15 mouse cellular contexts compared by ENCODE assay signal in the genomic region with DNA sequence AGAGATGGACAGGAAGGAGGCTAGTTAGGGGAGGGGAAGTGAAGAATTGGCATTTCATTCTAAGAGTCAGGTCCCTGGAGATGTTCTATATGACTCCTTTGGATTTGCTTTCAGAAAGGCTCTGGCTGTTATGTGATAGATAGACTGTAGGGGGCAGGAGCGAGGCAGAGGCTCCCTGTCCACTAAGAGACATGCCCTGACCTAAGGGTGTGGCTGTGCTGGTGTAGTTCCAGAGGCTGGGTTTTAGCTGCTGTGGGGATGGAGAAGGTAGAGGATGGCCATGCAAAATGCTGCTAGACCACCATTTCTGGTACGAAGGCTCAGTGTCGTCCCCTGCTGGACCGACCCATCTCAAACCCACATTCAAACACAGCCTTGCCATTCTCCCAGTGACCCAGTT. TPM values are rescaled to one million over a fixed set of nuclear protein-coding genes. Genes with fewer than 3 reads are reported as not detected.
DNase-seq lines count a peak whose midpoint lies in the region; ATAC-seq and TF ChIP-seq lines count a peak whose summit lies in the region.
"Had no signal": no experiment of that assay in that cellular context is flagged by ENCODE, and none has a peak within 500 bp of the region (broad histone marks: within the 10 kb centered on the region; RNA-seq: fewer than 3 reads in every experiment).

No protein-coding gene starts in this region.

- ATAC-seq in heart, embryonic 12.5 days (ENCODE audit: insufficient number of reproducible peaks, low FRiP score), result no peak
- no peak for ATAC-seq in lung, embryonic 14.5 days (ENCODE audit: insufficient read depth)
- ATAC-seq in megakaryocyte-erythroid progenitor cell, adult 5-6 weeks (replicated peaks; ENCODE audit: low FRiP score, low TSS enrichment, poor library complexity, severe bottlenecking), result peak; percentile 36
- ATAC-seq in kidney, embryonic 16.5 days (ENCODE audit: low FRiP score, low TSS enrichment), result no peak
- ATAC-seq: inflammation-experienced regulatory T-cells, adult 6 months had no signal

- no peaks in the 10 kb centered on the region for H3K79me2 ChIP-seq in heart, adult 2 months (replicated peaks; ENCODE audit: control insufficient read depth, insufficient read depth, low read length)

- no peak for DNase-seq in heart, adult 2 months
- DNase-seq in lung, embryonic 14.5 days, result no peak
- no peak for DNase-seq in lung, postnatal 14 days
- peak; percentile 36 for DNase-seq in ES-CJ7 (ENCODE audit: low read depth, low spot score)
- DNase-seq in layer of hippocampus, adult 9-11 months, result no peak
- DNase-seq: cerebellum, adult 8-10 months; gastrocnemius, postnatal 25 days; heart, postnatal 14 days; thymus, postnatal 36 days had no signal

- 84% methylated on average over 4 of the region's 4 CpGs for WGBS in heart, adult 2 months
- WGBS in heart, embryonic 12.5 days, result 83% methylated on average over 4 of the region's 4 CpGs
- 76% methylated on average over 4 of the region's 4 CpGs for whole genome bisulfite sequencing in lung, embryonic 14.5 days
- WGBS in kidney, embryonic 16.5 days, result 86% methylated on average over 4 of the region's 4 CpGs

- intact Hi-C loops in heart, adult 2 months (cut with DNase I), result no loop called here

- no peaks in the 10 kb centered on the region for H3K9me3 ChIP-seq in heart, embryonic 12.5 days (replicated peaks)
- no peaks in the 10 kb centered on the region for H3K9me3 ChIP-seq in lung, embryonic 14.5 days (ENCODE audit: low read depth, low read length)
- H3K9me3 ChIP-seq in kidney, embryonic 16.5 days (ENCODE audit: low read length), result no peaks in the 10 kb centered on the region
- H3K9me3 ChIP-seq: limb, embryonic 12.5 days had no signal

- H3K36me3 ChIP-seq in heart, adult 2 months (ENCODE audit: control insufficient read depth, insufficient read depth, low read length), result no peaks in the 10 kb centered on the region
- no peaks in the 10 kb centered on the region; the same call in 1 of the 2 replicates for H3K36me3 ChIP-seq in heart, embryonic 12.5 days
- H3K36me3 ChIP-seq in lung, embryonic 14.5 days (ENCODE audit: insufficient read depth), result no peaks in the 10 kb centered on the region
- H3K36me3 ChIP-seq in kidney, embryonic 16.5 days (ENCODE audit: insufficient read depth, low read length), result no peaks in the 10 kb centered on the region
- H3K36me3 ChIP-seq: limb, embryonic 12.5 days had no signal

- H3K27ac ChIP-seq in heart, adult 2 months, result no peak overlapping the region
- no peak overlapping the region for H3K27ac ChIP-seq in heart, embryonic 12.5 days (ENCODE audit: poor library complexity, severe bottlenecking)
- H3K27ac ChIP-seq in lung, embryonic 14.5 days (ENCODE audit: low read depth), result no peak overlapping the region
- H3K27ac ChIP-seq in kidney, embryonic 16.5 days (ENCODE audit: low read length), result no peak overlapping the region
- H3K27ac ChIP-seq: limb, embryonic 12.5 days; macrophage had no signal

- H3K27me3 ChIP-seq in heart, adult 2 months (ENCODE audit: control insufficient read depth, insufficient read depth, low read length), result no peaks in the 10 kb centered on the region
- H3K27me3 ChIP-seq in heart, embryonic 12.5 days (replicated peaks), result no peaks in the 10 kb centered on the region
- H3K27me3 ChIP-seq in lung, embryonic 14.5 days (ENCODE audit: insufficient read depth, low read length), result no peaks in the 10 kb centered on the region
- no peaks in the 10 kb centered on the region for H3K27me3 ChIP-seq in kidney, embryonic 16.5 days (ENCODE audit: insufficient read depth, low read length)
- H3K27me3 ChIP-seq: limb, embryonic 12.5 days had no signal

- no peak overlapping the region for H3K9ac ChIP-seq in heart, adult 2 months (ENCODE audit: low read depth, low read length)
- H3K9ac ChIP-seq in heart, embryonic 12.5 days, result no peak overlapping the region
- no peak overlapping the region for H3K9ac ChIP-seq in lung, embryonic 14.5 days
- H3K9ac ChIP-seq in kidney, embryonic 16.5 days (replicated peaks; ENCODE audit: low read length), result no peak overlapping the region
- H3K9ac ChIP-seq: limb, embryonic 12.5 days had no signal

- TF ChIP-seq CTCF in heart, adult 2 months (IDR thresholded peaks at IDR 0.05), result peak; percentile 68
- TF ChIP-seq CTCF in lung, embryonic 14.5 days (IDR thresholded peaks at IDR 0.05; ENCODE audit: low read depth), result peak; percentile 41

- no peak overlapping the region for H3K4me2 ChIP-seq in heart, embryonic 12.5 days
- H3K4me2 ChIP-seq in lung, embryonic 14.5 days, result no peak overlapping the region
- H3K4me2 ChIP-seq in kidney, embryonic 16.5 days (replicated peaks; ENCODE audit: low read depth, low read length), result no peak overlapping the region
- H3K4me2 ChIP-seq: limb, embryonic 12.5 days had no signal

- no peak for TF ChIP-seq POLR2A in heart, adult 2 months (IDR thresholded peaks at IDR 0.05; ENCODE audit: insufficient read depth, low read depth, low read length)

- H3K4me3 ChIP-seq in heart, adult 2 months, result no peak overlapping the region
- no peak overlapping the region for H3K4me3 ChIP-seq in heart, embryonic 12.5 days
- H3K4me3 ChIP-seq in lung, embryonic 14.5 days (ENCODE audit: low read depth, low read length), result no peak overlapping the region
- no peak overlapping the region for H3K4me3 ChIP-seq in kidney, embryonic 16.5 days (ENCODE audit: low read length)
- H3K4me3 ChIP-seq: limb, embryonic 12.5 days had no signal

- peaks cover 7% of the 10 kb centered on the region for H3K4me1 ChIP-seq in heart, adult 2 months (ENCODE audit: control insufficient read depth, insufficient read depth, low read length)
- H3K4me1 ChIP-seq in heart, embryonic 12.5 days (replicated peaks), result peaks cover 77% of the 10 kb centered on the region
- peaks cover 26% of the 10 kb centered on the region for H3K4me1 ChIP-seq in lung, embryonic 14.5 days (ENCODE audit: insufficient read depth)
- peaks cover 48% of the 10 kb centered on the region for H3K4me1 ChIP-seq in kidney, embryonic 16.5 days (ENCODE audit: insufficient read depth, low read length)

- TF ChIP-seq EP300 in heart, adult 2 months (IDR thresholded peaks at IDR 0.05; ENCODE audit: insufficient read depth, low read depth, low read length), result no peak

RNA-seq across cellular contexts. Expression of a gene that starts 8.9 kb away (rescaled TPM):
- 100 to 1,000 TPM; 102 to 120 TPM for total RNA-seq in heart, adult 2 months (2021)
- polyA plus RNA-seq in heart, adult 2 months (2012; rRNA removed), result 23.3 and 27.3 TPM in 2 replicates
- 122 and 144 TPM in 2 replicates for polyA plus RNA-seq in heart, embryonic 12.5 days (2016; fragmentation: Nextera tagmentation; extraction: Ambion mirVana)
- 59.3 and 71.2 TPM in 2 replicates for polyA plus RNA-seq in lung, embryonic 14.5 days (2014; fragmentation: Nextera tagmentation; extraction: Ambion mirVana)
- total RNA-seq in megakaryocyte-erythroid progenitor cell, adult 5-6 weeks (2014; fragmentation: Nextera tagmentation), result 2.7 and 6.2 TPM in 2 replicates
- total RNA-seq in megakaryocyte-erythroid progenitor cell, adult 5-6 weeks (2017), result 3.3 and 3.8 TPM in 2 replicates
- polyA plus RNA-seq in kidney, embryonic 16.5 days (2015; fragmentation: Nextera tagmentation; extraction: Ambion mirVana), result 55.5 and 72.3 TPM in 2 replicates
